Mouse (Mus musculus): Measurements from ENCODE around the gene Mrnip. TPM values are rescaled to one million over a fixed set of nuclear protein-coding genes. Genes with fewer than 3 reads are reported as not detected.

Gene Mrnip
- total RNA-seq, 1 experiment from 2014 or later, result 15.0 TPM

Small RNAs within 50 kb of the gene (microRNA-seq; reads per million reads assigned to microRNA genes)
- 0.71 to 1.0 reads per million in 2 experiments for gene Mir6919

Other genes starting within 250 kb of the Mrnip start
- gene Rnf130, start 149.1 kb upstream of the Mrnip start, total RNA-seq (2021), result 71.7 and 83.7 TPM in 2 replicates
- gene Tbc1d9b, start 43.0 kb upstream of the Mrnip start, total RNA-seq (2021), result 117 and 129 TPM in 2 replicates
- 784 and 1,020 TPM in 2 replicates for gene Sqstm1, start 36.4 kb downstream of the Mrnip start, total RNA-seq (2021)
- gene Mgat4b, start 36.4 kb downstream of the Mrnip start, total RNA-seq (2021), result 138 and 161 TPM in 2 replicates
- 6.2 and 7.5 TPM in 2 replicates for gene Ltc4s, start 64.2 kb downstream of the Mrnip start, total RNA-seq (2021)
- gene Maml1, start 117.9 kb downstream of the Mrnip start, total RNA-seq (2021), result 28.4 and 29.5 TPM in 2 replicates
- 362 and 433 TPM in 2 replicates for gene Canx, start 151.2 kb downstream of the Mrnip start, total RNA-seq (2021)
- not detected in 2 replicates for gene Cby3, start 180.0 kb downstream of the Mrnip start, total RNA-seq (2021)
- gene Hnrnph1, start 202.5 kb downstream of the Mrnip start, total RNA-seq (2021), result 310 and 324 TPM in 2 replicates